Mouse (Mus musculus): ENCODE measurements around the gene Lrp1.

Gene Lrp1

DNA sequence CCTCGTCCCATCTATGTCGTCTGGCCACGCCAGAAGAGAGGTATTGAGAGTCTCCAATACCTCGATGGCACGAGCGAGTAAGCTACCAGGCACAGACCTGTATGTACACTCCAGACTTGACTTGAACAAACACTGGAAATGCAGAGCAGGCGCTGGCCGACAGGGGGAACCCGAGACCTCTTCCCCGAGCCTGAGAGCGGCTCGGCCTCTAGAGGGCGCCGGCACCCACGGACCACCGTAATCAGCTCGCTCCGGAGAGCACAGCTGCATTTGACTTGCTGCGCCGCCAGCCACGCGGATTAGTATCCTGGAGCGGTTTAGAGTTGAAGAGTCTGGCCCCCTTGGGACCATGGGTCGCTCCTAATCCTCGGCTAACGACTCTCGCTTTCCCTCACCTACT, 108.1 kb downstream of the Lrp1 start:
- H3K27me3 ChIP-seq (ENCODE audit: insufficient read depth, low read length), result peaks cover 81% of the 10 kb centered on the region

DNA sequence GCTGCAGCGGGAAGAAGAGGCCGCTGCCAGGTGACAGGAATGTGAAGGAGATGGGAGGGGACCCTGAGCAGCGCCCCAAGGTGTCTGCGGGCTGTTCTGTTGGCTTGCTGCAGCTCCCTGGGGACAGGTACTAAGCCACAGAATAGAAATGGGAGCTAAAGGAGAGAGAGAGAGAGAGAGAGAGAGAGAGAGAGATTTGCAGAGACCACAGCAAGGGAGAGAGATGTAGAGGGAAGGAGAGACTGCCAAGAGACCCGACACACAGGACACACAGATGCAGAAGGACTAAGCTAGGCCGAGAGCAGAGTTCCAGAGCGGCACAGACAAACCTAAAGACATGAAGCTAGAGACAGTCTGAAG, 108.7 kb downstream of the Lrp1 start:
- H3K9me3 ChIP-seq (ENCODE audit: low read length), result peaks cover 5% of the 10 kb centered on the region
- peaks cover 83% of the 10 kb centered on the region for H3K27me3 ChIP-seq (ENCODE audit: insufficient read depth, low read length)
- H3K4me3 ChIP-seq (replicated peaks; ENCODE audit: low read length), result peak overlapping the region; percentile 79
- H3K36me3 ChIP-seq (ENCODE audit: insufficient read depth, low read length), result peaks cover 17% of the 10 kb centered on the region
- H3K4me1 ChIP-seq (replicated peaks; ENCODE audit: low read depth, low read length), result peaks cover 93% of the 10 kb centered on the region
- no peak for TF ChIP-seq POU5F1 (IDR thresholded peaks at IDR 0.05; ENCODE audit: borderline replicate concordance, low read length)
- TF ChIP-seq CTCF (conservative IDR thresholded peaks at IDR 0.05; ENCODE audit: low read length), result no peak
- TF ChIP-seq NANOG (IDR thresholded peaks at IDR 0.05; ENCODE audit: borderline replicate concordance, low read length), result no peak

More for the DNA sequence above, 108.1 kb downstream of the Lrp1 start:
- TF ChIP-seq POU5F1 (IDR thresholded peaks at IDR 0.05; ENCODE audit: borderline replicate concordance, low read length) (no peak), NANOG (IDR thresholded peaks at IDR 0.05; ENCODE audit: borderline replicate concordance, low read length) (no peak), CTCF (conservative IDR thresholded peaks at IDR 0.05; ENCODE audit: low read length) (peak; percentile 97)
- peak overlapping the region; percentile 79 for H3K4me3 ChIP-seq (replicated peaks; ENCODE audit: low read length)
- peaks cover 93% of the 10 kb centered on the region for H3K4me1 ChIP-seq (replicated peaks; ENCODE audit: low read depth, low read length)
- H3K9me3 ChIP-seq (ENCODE audit: low read length), result peaks cover under 1% of the 10 kb centered on the region; the same call in 1 of the 2 replicates
- peaks cover 22% of the 10 kb centered on the region for H3K36me3 ChIP-seq (ENCODE audit: insufficient read depth, low read length)

DNA sequence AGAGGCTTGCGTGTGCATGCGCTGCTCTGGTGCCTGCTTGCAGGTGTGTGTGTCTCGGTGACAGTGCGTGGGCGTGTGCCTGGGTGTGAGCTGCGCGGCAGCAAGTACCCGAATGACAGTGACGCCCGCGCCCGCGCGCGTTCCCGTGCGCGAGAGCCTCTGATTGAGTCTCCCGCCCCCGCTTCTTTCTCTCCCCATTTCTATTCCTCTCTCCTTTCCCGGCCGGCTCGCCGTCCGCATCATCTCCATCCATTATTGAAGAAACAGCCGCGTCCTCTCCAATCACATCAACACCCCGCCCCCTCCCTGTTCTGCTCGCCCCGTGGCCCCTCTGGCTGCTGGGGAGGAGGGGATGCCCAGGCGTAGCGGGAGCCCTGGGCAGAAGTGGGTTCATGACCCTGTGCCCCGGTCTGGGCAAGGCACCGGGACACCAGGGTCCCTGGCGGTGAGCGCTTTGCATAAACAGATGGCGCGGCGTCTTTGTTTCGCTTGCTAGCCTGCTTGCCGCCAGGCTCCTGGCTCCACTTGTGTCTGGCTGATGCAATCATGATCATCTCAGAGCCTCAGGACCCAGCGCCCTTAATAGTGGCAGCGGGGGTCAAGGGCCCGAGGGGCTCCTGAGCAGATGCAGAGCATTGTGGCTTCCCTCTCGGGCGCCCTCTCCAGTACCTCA, 109.2 kb downstream of the Lrp1 start:
- no peak for TF ChIP-seq POU5F1 (IDR thresholded peaks at IDR 0.05; ENCODE audit: borderline replicate concordance, low read length)
- no peak for TF ChIP-seq NANOG (IDR thresholded peaks at IDR 0.05; ENCODE audit: borderline replicate concordance, low read length)
- no peak; the same call in 1 of the 2 replicates for TF ChIP-seq CTCF (conservative IDR thresholded peaks at IDR 0.05; ENCODE audit: low read length)
- Histone ChIP-seq H3K4me3 (replicated peaks; ENCODE audit: low read length) (peak overlapping the region; percentile 79), H3K36me3 (ENCODE audit: insufficient read depth, low read length) (peaks cover 12% of the 10 kb centered on the region), H3K27me3 (ENCODE audit: insufficient read depth, low read length) (peaks cover 85% of the 10 kb centered on the region), H3K9me3 (ENCODE audit: low read length) (peaks cover 6% of the 10 kb centered on the region), H3K4me1 (replicated peaks; ENCODE audit: low read depth, low read length) (peaks cover 91% of the 10 kb centered on the region)

DNA sequence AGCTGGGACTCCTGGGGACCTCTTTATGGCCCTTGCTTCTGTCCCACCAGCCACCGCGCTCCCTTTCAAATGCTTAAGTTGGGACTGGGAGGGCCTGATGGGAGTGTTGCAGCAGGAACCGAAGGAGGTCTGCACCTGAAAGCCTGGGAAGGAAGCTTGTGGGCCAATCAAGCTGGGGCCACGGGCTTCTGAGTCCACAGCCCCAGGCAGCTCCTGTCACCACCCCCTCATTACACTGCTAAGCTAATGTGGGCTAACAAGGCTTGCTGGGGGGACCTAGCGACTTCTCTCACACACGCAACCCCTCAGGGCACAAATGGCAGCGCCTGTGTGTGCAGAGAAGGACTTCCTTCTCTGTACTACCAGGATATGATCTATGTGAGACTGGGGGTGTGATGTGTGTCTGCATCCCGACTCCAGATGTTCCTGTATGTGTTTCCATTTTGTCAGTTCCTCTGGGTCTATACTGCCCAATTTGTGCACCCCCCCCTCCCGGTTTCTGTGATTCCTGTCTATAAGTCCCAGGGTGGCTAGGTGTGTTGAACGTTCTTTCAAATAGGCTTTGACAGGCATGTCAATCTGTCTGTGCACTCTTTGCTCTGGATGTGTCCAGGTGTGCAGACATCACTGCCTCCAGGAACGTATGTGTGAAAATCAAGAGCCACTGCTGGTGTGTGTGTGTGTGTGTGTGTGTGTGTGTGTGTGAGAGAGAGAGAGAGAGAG, 109.9 kb downstream of the Lrp1 start:
- H3K27me3 ChIP-seq (ENCODE audit: insufficient read depth, low read length), result peaks cover 83% of the 10 kb centered on the region
- peaks cover 5% of the 10 kb centered on the region for H3K36me3 ChIP-seq (ENCODE audit: insufficient read depth, low read length)
- H3K9me3 ChIP-seq (ENCODE audit: low read length), result peaks cover 6% of the 10 kb centered on the region
- peaks cover 84% of the 10 kb centered on the region for H3K4me1 ChIP-seq (replicated peaks; ENCODE audit: low read depth, low read length)
- peak overlapping the region; percentile 79 for H3K4me3 ChIP-seq (replicated peaks; ENCODE audit: low read length)
- no peak for TF ChIP-seq CTCF (conservative IDR thresholded peaks at IDR 0.05; ENCODE audit: low read length)
- no peak for TF ChIP-seq NANOG (IDR thresholded peaks at IDR 0.05; ENCODE audit: borderline replicate concordance, low read length)
- TF ChIP-seq POU5F1 (IDR thresholded peaks at IDR 0.05; ENCODE audit: borderline replicate concordance, low read length), result no peak

DNA sequence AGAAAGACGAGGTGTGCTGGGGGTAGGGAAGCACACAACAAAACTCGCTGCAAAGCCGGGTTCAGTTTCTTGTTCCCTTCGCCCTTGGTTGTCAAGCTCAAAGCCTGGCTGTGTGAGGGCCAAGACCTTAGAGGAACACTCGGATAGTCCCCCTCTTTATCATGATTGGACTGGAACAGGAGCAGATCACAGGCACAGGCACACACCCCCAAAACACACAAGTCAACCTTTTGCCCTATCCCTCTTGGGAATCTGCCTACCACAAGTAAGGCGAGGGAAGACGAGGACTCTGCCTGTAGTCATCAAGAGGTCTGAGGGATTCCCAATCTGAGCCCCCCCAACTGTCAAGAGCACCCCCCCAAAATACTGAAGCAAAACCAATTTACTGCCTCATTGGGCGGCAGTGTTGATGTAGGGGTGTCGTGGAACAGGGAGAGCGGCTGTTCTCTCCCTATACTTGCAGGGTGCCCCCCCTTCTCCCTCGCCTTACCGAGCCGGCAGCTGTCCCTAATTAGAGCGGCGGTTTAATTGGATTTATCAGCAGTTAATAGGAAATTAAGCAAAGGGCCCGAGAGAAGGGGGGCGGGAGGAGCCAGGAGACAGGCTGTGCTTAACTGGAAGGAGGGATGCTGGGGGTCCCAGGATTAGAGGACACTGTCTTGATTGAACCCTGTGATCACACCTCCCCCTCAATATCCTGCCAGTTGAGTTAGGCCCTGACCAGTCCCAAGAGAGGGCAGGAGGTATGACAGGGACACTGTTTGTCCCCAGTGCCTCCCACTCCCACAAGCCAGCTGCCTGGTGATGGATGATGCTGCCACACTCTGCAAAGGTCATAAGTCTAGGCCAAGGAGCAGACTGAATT, 110.9 kb downstream of the Lrp1 start:
- no peak for TF ChIP-seq NANOG (IDR thresholded peaks at IDR 0.05; ENCODE audit: borderline replicate concordance, low read length)
- TF ChIP-seq CTCF (conservative IDR thresholded peaks at IDR 0.05; ENCODE audit: low read length), result no peak
- no peak for TF ChIP-seq POU5F1 (IDR thresholded peaks at IDR 0.05; ENCODE audit: borderline replicate concordance, low read length)
- H3K9me3 ChIP-seq (ENCODE audit: low read length), result peaks cover 6% of the 10 kb centered on the region
- peaks cover 74% of the 10 kb centered on the region for H3K4me1 ChIP-seq (replicated peaks; ENCODE audit: low read depth, low read length)
- peak overlapping the region; percentile 79 for H3K4me3 ChIP-seq (replicated peaks; ENCODE audit: low read length)
- no peaks in the 10 kb centered on the region for H3K36me3 ChIP-seq (ENCODE audit: insufficient read depth, low read length)
- H3K27me3 ChIP-seq (ENCODE audit: insufficient read depth, low read length), result peaks cover 73% of the 10 kb centered on the region

DNA sequence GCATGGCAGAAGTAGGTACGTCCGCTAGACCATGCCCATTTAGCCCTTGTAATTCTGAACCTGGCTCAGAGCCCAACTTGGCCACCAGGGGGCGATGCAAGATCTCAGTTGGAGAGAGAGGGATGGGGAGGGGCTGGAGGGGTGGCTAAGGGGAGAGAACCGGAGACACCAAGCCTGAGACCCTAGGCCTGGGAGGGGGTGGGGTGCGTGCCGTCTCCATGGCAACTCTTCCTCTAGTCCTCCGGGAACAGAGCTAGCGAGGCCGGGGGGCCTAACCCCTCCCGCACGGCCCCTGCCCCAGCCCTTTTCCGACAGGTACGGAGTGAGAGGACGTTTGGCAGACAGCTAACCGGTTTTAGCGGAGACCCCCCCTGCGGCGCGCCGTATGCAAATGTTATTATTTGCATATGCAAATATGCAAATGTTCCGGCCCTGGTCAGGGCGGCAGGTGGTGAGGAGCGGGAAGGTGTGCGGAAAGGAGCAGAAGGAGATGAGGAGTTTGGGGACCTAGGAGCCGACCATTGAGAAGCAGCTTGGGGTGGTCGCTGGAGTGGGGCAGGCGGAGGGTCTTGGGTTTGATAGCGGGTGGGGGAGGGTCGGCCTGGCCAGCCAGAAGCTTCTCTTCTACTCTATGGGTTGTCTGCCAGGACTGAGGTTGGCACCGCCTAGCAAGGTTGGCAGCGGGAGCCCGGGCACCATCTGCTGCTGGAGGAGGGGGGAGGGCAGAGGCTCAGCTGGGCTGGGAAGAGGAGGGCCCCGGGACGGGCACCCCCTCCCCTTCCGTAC, 111.7 kb downstream of the Lrp1 start:
- peaks cover 6% of the 10 kb centered on the region for H3K9me3 ChIP-seq (ENCODE audit: low read length)
- H3K27me3 ChIP-seq (ENCODE audit: insufficient read depth, low read length), result peaks cover 69% of the 10 kb centered on the region
- TF ChIP-seq NANOG (IDR thresholded peaks at IDR 0.05; ENCODE audit: borderline replicate concordance, low read length) (no peak), POU5F1 (IDR thresholded peaks at IDR 0.05; ENCODE audit: borderline replicate concordance, low read length) (peak; percentile 99), CTCF (conservative IDR thresholded peaks at IDR 0.05; ENCODE audit: low read length) (peak; percentile 85)
- H3K4me1 ChIP-seq (replicated peaks; ENCODE audit: low read depth, low read length), result peaks cover 66% of the 10 kb centered on the region
- peak overlapping the region; percentile 79 for H3K4me3 ChIP-seq (replicated peaks; ENCODE audit: low read length)
- H3K36me3 ChIP-seq (ENCODE audit: insufficient read depth, low read length), result no peaks in the 10 kb centered on the region

DNA sequence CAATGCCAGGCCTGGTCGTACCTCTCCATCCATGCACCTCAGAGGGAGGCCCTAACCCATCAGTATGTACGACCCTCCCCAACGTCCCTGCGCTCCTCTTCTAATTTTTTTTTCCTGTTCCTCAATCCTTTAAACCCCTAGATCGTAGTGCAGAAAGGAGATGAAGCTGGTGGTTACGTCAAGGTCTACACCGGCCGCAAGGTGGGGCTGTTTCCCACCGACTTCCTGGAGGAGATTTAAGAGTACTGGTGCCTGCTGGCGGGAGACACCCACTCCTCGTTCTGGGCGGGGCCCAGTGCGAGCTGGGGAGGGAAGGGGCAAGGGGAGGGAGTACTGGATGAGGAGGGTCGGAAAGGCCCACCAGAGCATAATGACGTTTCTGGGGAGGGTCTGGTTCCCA, 112.7 kb downstream of the Lrp1 start:
- Histone ChIP-seq H3K36me3 (ENCODE audit: insufficient read depth, low read length) (no peaks in the 10 kb centered on the region), H3K9me3 (ENCODE audit: low read length) (peaks cover 6% of the 10 kb centered on the region), H3K4me1 (replicated peaks; ENCODE audit: low read depth, low read length) (peaks cover 56% of the 10 kb centered on the region), H3K4me3 (replicated peaks; ENCODE audit: low read length) (peak overlapping the region; percentile 79), H3K27me3 (ENCODE audit: insufficient read depth, low read length) (peaks cover 67% of the 10 kb centered on the region)
- no peak for TF ChIP-seq POU5F1 (IDR thresholded peaks at IDR 0.05; ENCODE audit: borderline replicate concordance, low read length)
- peak; percentile 61 for TF ChIP-seq CTCF (conservative IDR thresholded peaks at IDR 0.05; ENCODE audit: low read length)

Measured in E14TG2a.4 (cell line).